Mouse (Mus musculus) MEL (cell line): ENCODE measurements around the gene Iqca. TPM values are rescaled to one million over a fixed set of nuclear protein-coding genes. Genes with fewer than 3 reads are reported as not detected.

Experiments used
- DNase-seq: peaks from one replicate; pipeline ENCODE4 v3.0.0; 2011; ENCODE audit warnings: low read depth, low spot score
- H3K27ac ChIP-seq: 2 replicates; pipeline ENCODE4 v1.5.1; 2012; ENCODE audit warnings: low read depth, mild to moderate bottlenecking, control low read depth, low read length, moderate library complexity; ENCODE audit not compliant: control insufficient read depth
- H3K27me3 ChIP-seq, 2 experiments: fragments of 150-350 bp in 1 of 2; sonication (generic) in 1 of 2; 2 replicates each; pipeline ENCODE4 v1.6.1; 2012; ENCODE audit warnings: low read length in 2 of 2, mild to moderate bottlenecking in 2 of 2, improper control_type of control experiment in 1 of 2, moderate library complexity in 1 of 2; ENCODE audit not compliant: insufficient read depth in 2 of 2, control insufficient read depth in 1 of 2
- H3K36me3 ChIP-seq, 2 experiments: 2 replicates each; pipeline ENCODE4 v1.6.1; 2012 to 2014; ENCODE audit warnings: low read length in 2 of 2, improper control_type of control experiment in 1 of 2, inconsistent platforms in 1 of 2, mild to moderate bottlenecking in 1 of 2; ENCODE audit not compliant: insufficient read depth in 2 of 2, control insufficient read depth in 1 of 2
- H3K4me1 ChIP-seq, 2 experiments: fragments of 150-350 bp in 1 of 2; sonication (generic) in 1 of 2; 2 replicates each; pipeline ENCODE4 v1.6.1; 2012; ENCODE audit warnings: low read length in 2 of 2, improper control_type of control experiment in 1 of 2, mild to moderate bottlenecking in 1 of 2; ENCODE audit not compliant: insufficient read depth in 2 of 2, control insufficient read depth in 1 of 2
- H3K4me3 ChIP-seq, 2 experiments: fragments of 150-350 bp in 1 of 2; sonication (generic) in 1 of 2; 2 replicates each; pipeline ENCODE4 v1.5.1; 2012; ENCODE audit warnings: low read depth in 2 of 2, low read length in 2 of 2, mild to moderate bottlenecking in 2 of 2, moderate library complexity in 2 of 2, control low read depth in 1 of 2, improper control_type of control experiment in 1 of 2; ENCODE audit not compliant: control insufficient read depth in 1 of 2, insufficient read depth in 1 of 2
- H3K79me2 ChIP-seq: 2 replicates; pipeline ENCODE4 v1.6.1; 2012; ENCODE audit warnings: mild to moderate bottlenecking, low read length, moderate library complexity; ENCODE audit not compliant: control insufficient read depth, poor library complexity, insufficient read depth
- H3K9ac ChIP-seq: 2 replicates; pipeline ENCODE4 v1.6.1; 2012; ENCODE audit warnings: low read depth, mild to moderate bottlenecking, control low read depth, low read length, moderate library complexity; ENCODE audit not compliant: control insufficient read depth, poor library complexity, severe bottlenecking
- H3K9me3 ChIP-seq: fragments of 150-350 bp; sonication (generic); replicated peaks from 2 replicates; pipeline ENCODE4 v1.6.1; 2012; ENCODE audit warnings: mild to moderate bottlenecking, low read length, improper control_type of control experiment, moderate library complexity; ENCODE audit not compliant: insufficient read depth
- BHLHE40 ChIP-seq: IDR thresholded peaks from 2 replicates; pipeline ENCODE4 v1.6.1; 2012; ENCODE audit warnings: low read depth, mild to moderate bottlenecking, inconsistent platforms, low read length, improper control_type of control experiment, borderline replicate concordance
- CHD1 ChIP-seq: IDR thresholded peaks from 2 replicates; pipeline ENCODE4 v1.6.1; 2012; ENCODE audit warnings: low read depth, mild to moderate bottlenecking, inconsistent platforms, low read length, improper control_type of control experiment
- CTCF ChIP-seq, 3 experiments: IDR thresholded peaks in 2 of 3; conservative IDR thresholded peaks in 1 of 3; 2 replicates each; pipeline ENCODE4 v1.5.1; 2011 to 2012; ENCODE audit warnings: low read length in 3 of 3, low read depth in 2 of 3, mild to moderate bottlenecking in 2 of 3, improper control_type of control experiment in 1 of 3, inconsistent platforms in 1 of 3, mixed read lengths in 1 of 3, moderate library complexity in 1 of 3; ENCODE audit not compliant: control insufficient read depth in 1 of 3, insufficient read depth in 1 of 3, poor library complexity in 1 of 3, severe bottlenecking in 1 of 3
- E2F4 ChIP-seq: IDR thresholded peaks from 2 replicates; pipeline ENCODE4 v1.6.1; 2011; ENCODE audit warnings: low read depth, low read length, improper control_type of control experiment, borderline replicate concordance
- EP300 ChIP-seq, 2 experiments: IDR thresholded peaks; 2 replicates each; pipeline ENCODE4 v1.6.1; 2011; ENCODE audit warnings: improper control_type of control experiment in 2 of 2, low read length in 2 of 2, low read depth in 1 of 2, mild to moderate bottlenecking in 1 of 2
- ETS1 ChIP-seq: IDR thresholded peaks from 2 replicates; pipeline ENCODE4 v1.6.1; 2012; ENCODE audit warnings: low read depth, mild to moderate bottlenecking, inconsistent platforms, low read length, improper control_type of control experiment, moderate library complexity
- GABPA ChIP-seq: IDR thresholded peaks from 2 replicates; pipeline ENCODE4 v1.6.1; 2012; ENCODE audit warnings: low read depth, mild to moderate bottlenecking, inconsistent platforms, low read length, improper control_type of control experiment, moderate library complexity
- KAT2A ChIP-seq: conservative IDR thresholded peaks from 2 replicates; pipeline ENCODE4 v1.6.1; 2012; ENCODE audit warnings: low read depth, low read length, improper control_type of control experiment, inconsistent platforms
- MAFK ChIP-seq: IDR thresholded peaks from 2 replicates; pipeline ENCODE4 v1.6.1; 2011; ENCODE audit warnings: low read depth, mild to moderate bottlenecking, low read length, improper control_type of control experiment, borderline replicate concordance
- MAX ChIP-seq: IDR thresholded peaks from 2 replicates; pipeline ENCODE4 v1.6.1; 2011; ENCODE audit warnings: low read length, improper control_type of control experiment
- MAZ ChIP-seq: IDR thresholded peaks from 2 replicates; pipeline ENCODE4 v1.6.1; 2012; ENCODE audit warnings: low read depth, mild to moderate bottlenecking, inconsistent platforms, low read length, improper control_type of control experiment
- MEF2A ChIP-seq: IDR thresholded peaks from 2 replicates; pipeline ENCODE4 v1.6.1; 2014; ENCODE audit warnings: low read depth, mild to moderate bottlenecking, inconsistent platforms, low read length, improper control_type of control experiment; ENCODE audit not compliant: poor library complexity, insufficient replicate concordance, severe bottlenecking; ENCODE audit errors: extremely low read depth
- MXI1 ChIP-seq: IDR thresholded peaks from 2 replicates; pipeline ENCODE4 v1.6.1; 2011; ENCODE audit warnings: mild to moderate bottlenecking, low read depth, low read length, improper control_type of control experiment
- MYB ChIP-seq: IDR thresholded peaks from 2 replicates; pipeline ENCODE4 v1.6.1; 2011; ENCODE audit warnings: mild to moderate bottlenecking, low read depth, low read length, improper control_type of control experiment
- MYC ChIP-seq: IDR thresholded peaks from 2 replicates; pipeline ENCODE4 v1.6.1; 2011; ENCODE audit warnings: low read depth, mild to moderate bottlenecking, low read length, improper control_type of control experiment, moderate library complexity
- NELFE ChIP-seq: IDR thresholded peaks from 2 replicates; pipeline ENCODE4 v1.6.1; 2011; ENCODE audit warnings: low read depth, low read length, improper control_type of control experiment
- NRF1 ChIP-seq: IDR thresholded peaks from 2 replicates; pipeline ENCODE4 v1.6.1; 2014; ENCODE audit warnings: low read depth, mild to moderate bottlenecking, inconsistent platforms, low read length, improper control_type of control experiment, moderate library complexity; ENCODE audit not compliant: poor library complexity, insufficient read depth, severe bottlenecking
- POLR2A ChIP-seq, 2 experiments: IDR thresholded peaks; 2 replicates each; pipeline ENCODE4 v1.6.1; 2011 to 2012; ENCODE audit warnings: low read length in 2 of 2, mild to moderate bottlenecking in 2 of 2, control low read depth in 1 of 2, improper control_type of control experiment in 1 of 2, low read depth in 1 of 2, moderate library complexity in 1 of 2; ENCODE audit not compliant: control insufficient read depth in 1 of 2, insufficient read depth in 1 of 2, poor library complexity in 1 of 2
- POLR2AphosphoS2 ChIP-seq: IDR thresholded peaks from 2 replicates; pipeline ENCODE4 v1.6.1; 2011; ENCODE audit warnings: low read length, improper control_type of control experiment
- POLR2AphosphoS5 ChIP-seq: IDR thresholded peaks from 2 replicates; pipeline ENCODE4 v1.6.1; 2012; ENCODE audit warnings: low read depth, borderline replicate concordance, mild to moderate bottlenecking, inconsistent platforms, low read length, moderate library complexity, mixed read lengths
- RAD21 ChIP-seq: IDR thresholded peaks from 2 replicates; pipeline ENCODE4 v1.6.1; 2011; ENCODE audit warnings: mild to moderate bottlenecking, low read depth, low read length, improper control_type of control experiment
- RCOR1 ChIP-seq: IDR thresholded peaks from 2 replicates; pipeline ENCODE4 v1.6.1; 2012; ENCODE audit warnings: low read depth, mild to moderate bottlenecking, inconsistent platforms, low read length, improper control_type of control experiment
- SIN3A ChIP-seq: IDR thresholded peaks from 2 replicates; pipeline ENCODE4 v1.6.1; 2012; ENCODE audit warnings: low read length, improper control_type of control experiment, inconsistent platforms
- TCF12 ChIP-seq: IDR thresholded peaks from 2 replicates; pipeline ENCODE4 v1.6.1; 2014; ENCODE audit warnings: low read depth, mild to moderate bottlenecking, inconsistent platforms, low read length, improper control_type of control experiment, moderate library complexity
- UBTF ChIP-seq: IDR thresholded peaks from 2 replicates; pipeline ENCODE4 v1.6.1; 2012; ENCODE audit warnings: low read depth, mild to moderate bottlenecking, inconsistent platforms, low read length, improper control_type of control experiment, moderate library complexity, borderline replicate concordance; ENCODE audit not compliant: insufficient read depth
- ZC3H11A ChIP-seq: IDR thresholded peaks from 2 replicates; pipeline ENCODE4 v1.6.1; 2012; ENCODE audit warnings: low read depth, mild to moderate bottlenecking, inconsistent platforms, low read length, improper control_type of control experiment
- ZKSCAN1 ChIP-seq: IDR thresholded peaks from 2 replicates; pipeline ENCODE4 v1.6.1; 2012; ENCODE audit warnings: low read depth, mild to moderate bottlenecking, inconsistent platforms, low read length, improper control_type of control experiment, moderate library complexity
- ZNF384 ChIP-seq: IDR thresholded peaks from 2 replicates; pipeline ENCODE4 v1.6.1; 2012; ENCODE audit warnings: low read depth, mild to moderate bottlenecking, inconsistent platforms, low read length, improper control_type of control experiment
- polyA plus RNA-seq, 2 experiments: library from polyadenylated mRNA; stranded (reverse) in 1 of 2; unstranded in 1 of 2; fragments of >175 nt in 1 of 2; fragments of >200 nt in 1 of 2; gene quantifications; 2 replicates each; pipeline versions ENCODE4 v1.2.1 to v1.2.4; 2012; ENCODE audit warnings: low replicate concordance in 2 of 2, low read depth in 1 of 2; ENCODE audit not compliant: insufficient read length in 2 of 2, insufficient read depth in 1 of 2, missing spikeins in 1 of 2
- total RNA-seq: library from RNA; depleted of rRNA; stranded (reverse); fragments of 300-350 nt; gene quantifications from 2 replicates; pipeline ENCODE4 v1.2.3, GENCODE M21; 2012

Gene Iqca
- total and polyA plus RNA-seq, 3 experiments: 0.39 TPM; not detected in 2

DNA sequence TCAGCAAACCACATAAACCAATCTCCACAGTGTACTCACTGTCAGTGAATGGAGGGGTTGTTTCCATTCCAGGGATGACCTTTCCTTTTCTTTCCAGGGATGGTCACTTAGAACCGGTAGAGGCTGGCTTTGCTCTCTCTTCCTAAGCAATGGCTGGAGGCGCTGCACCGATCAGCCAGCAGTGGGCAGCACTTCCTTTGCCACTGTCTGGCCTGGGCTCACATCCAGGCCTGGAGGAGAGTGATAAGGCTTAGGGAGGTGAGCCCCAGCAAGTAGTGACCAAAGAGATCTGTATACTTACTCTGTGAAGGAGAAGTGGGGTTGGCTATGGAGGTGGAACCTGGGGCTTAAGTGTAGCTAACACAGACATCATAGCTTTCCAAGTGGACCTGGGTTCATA, 126.3 kb downstream of the Iqca start:
- Histone ChIP-seq H3K79me2 (no peaks in the 10 kb centered on the region), H3K36me3 (no peaks in the 10 kb centered on the region), H3K27ac (no peak overlapping the region), H3K4me3 (no peak overlapping the region), H3K27me3 (no peaks in the 10 kb centered on the region), H3K4me1 (no peaks in the 10 kb centered on the region), H3K9me3 (no peaks in the 10 kb centered on the region), H3K9ac (no peak overlapping the region)
- TF ChIP-seq POLR2A (IDR thresholded peaks at IDR 0.05; ENCODE audit: control insufficient read depth in 1 of 2, insufficient read depth in 1 of 2, low read depth in 1 of 2, low read length in 2 of 2, poor library complexity in 1 of 2): no peak
- TF ChIP-seq MEF2A: no peak
- TF ChIP-seq MAX: no peak
- no peak for TF ChIP-seq NRF1
- TF ChIP-seq POLR2AphosphoS5: no peak
- TF ChIP-seq ZC3H11A: no peak
- TF ChIP-seq ZNF384: no peak
- TF ChIP-seq BHLHE40: no peak
- TF ChIP-seq POLR2AphosphoS2: no peak
- TF ChIP-seq UBTF: no peak
- TF ChIP-seq EP300 (IDR thresholded peaks at IDR 0.05; ENCODE audit: low read depth in 1 of 2, low read length in 2 of 2): no peak
- TF ChIP-seq GABPA: no peak
- no peak for TF ChIP-seq RAD21
- TF ChIP-seq KAT2A: no peak
- TF ChIP-seq TCF12: no peak
- no peak for TF ChIP-seq MAFK
- TF ChIP-seq ETS1: no peak
- TF ChIP-seq MXI1: no peak
- no peak for TF ChIP-seq CTCF (IDR thresholded peaks at IDR 0.05 in 2 of 3, conservative IDR thresholded peaks at IDR 0.05 in 1 of 3; ENCODE audit: control insufficient read depth in 1 of 3, insufficient read depth in 1 of 3, low read depth in 2 of 3, low read length in 3 of 3, poor library complexity in 1 of 3, severe bottlenecking in 1 of 3)
- no peak for DNase-seq

- Histone ChIP-seq H3K9ac (no peak overlapping the region), H3K27me3 (no peaks in the 10 kb centered on the region), H3K9me3 (no peaks in the 10 kb centered on the region), H3K27ac (no peak overlapping the region), H3K79me2 (no peaks in the 10 kb centered on the region), H3K4me3 (no peak overlapping the region), H3K36me3 (no peaks in the 10 kb centered on the region), H3K4me1 (no peaks in the 10 kb centered on the region)
- TF ChIP-seq RAD21: no peak
- no peak for TF ChIP-seq NRF1
- TF ChIP-seq RCOR1: no peak
- no peak for TF ChIP-seq MYB
- no peak for TF ChIP-seq ZKSCAN1
- TF ChIP-seq MYC: no peak
- TF ChIP-seq E2F4: no peak
- TF ChIP-seq ZC3H11A: no peak
- no peak for TF ChIP-seq BHLHE40
- TF ChIP-seq SIN3A: no peak
- TF ChIP-seq CHD1: no peak
- TF ChIP-seq NELFE: no peak
- TF ChIP-seq MAZ: no peak
- no peak for DNase-seq
These were observed 132.9 kb downstream of the Iqca start for GRCm38 (mm10) chr1:90020336-90020735.
